Mouse (Mus musculus) CH12.LX (cell line): ENCODE data around the gene Cnih3. TPM values are rescaled to one million over a fixed set of nuclear protein-coding genes. Genes with fewer than 3 reads are reported as not detected.

ENCODE experiments used
- DNase-seq: peaks from one replicate; pipeline ENCODE4 v3.0.0-alpha.2; 2013; ENCODE audit errors: extremely low read depth
- H3K27ac ChIP-seq: 2 replicates; pipeline ENCODE4 v1.5.1; 2012; ENCODE audit warnings: low read depth, mild to moderate bottlenecking, control low read depth, moderate library complexity; ENCODE audit not compliant: insufficient read depth
- H3K27me3 ChIP-seq: replicated peaks from 2 replicates; pipeline ENCODE3; 2012; ENCODE audit warnings: inconsistent platforms
- H3K36me3 ChIP-seq, 2 experiments: replicated peaks in 1 of 2; 2 replicates each; pipeline versions ENCODE3 to v1.6.1; 2012; ENCODE audit warnings: inconsistent platforms in 1 of 2, low read length in 1 of 2, mild to moderate bottlenecking in 1 of 2, mixed read lengths in 1 of 2, moderate library complexity in 1 of 2; ENCODE audit not compliant: control insufficient read depth in 1 of 2, insufficient read depth in 1 of 2
- H3K4me1 ChIP-seq, 2 experiments: 2 replicates each; pipeline ENCODE4 v1.6.1; 2012; ENCODE audit warnings: inconsistent platforms in 1 of 2, moderate library complexity in 1 of 2; ENCODE audit not compliant: insufficient read depth in 2 of 2, control insufficient read depth in 1 of 2
- H3K4me2 ChIP-seq: 2 replicates; pipeline ENCODE4 v1.6.1; 2012; ENCODE audit warnings: low read depth, mild to moderate bottlenecking, control low read depth; ENCODE audit not compliant: poor library complexity, insufficient read depth, severe bottlenecking
- H3K4me3 ChIP-seq, 3 experiments: fragments of 150-350 bp in 1 of 3; sonication (generic) in 1 of 3; replicated peaks in 1 of 3; 2 replicates each; pipeline versions ENCODE3 to v1.5.1; 2011 to 2012; ENCODE audit warnings: low read depth in 2 of 3, low read length in 2 of 3, mild to moderate bottlenecking in 2 of 3, moderate library complexity in 2 of 3, control low read depth in 1 of 3, improper control_type of control experiment in 1 of 3, inconsistent platforms in 1 of 3, mixed read lengths in 1 of 3; ENCODE audit not compliant: poor library complexity in 1 of 3
- H3K79me2 ChIP-seq: replicated peaks from 2 replicates; pipeline ENCODE4 v1.6.1; 2012; ENCODE audit warnings: mild to moderate bottlenecking, moderate library complexity; ENCODE audit not compliant: control insufficient read depth, poor library complexity, insufficient read depth, severe bottlenecking; ENCODE audit errors: extremely low read depth
- H3K9ac ChIP-seq: 2 replicates; pipeline ENCODE4 v1.6.1; 2012; ENCODE audit warnings: low read depth, mild to moderate bottlenecking, control low read depth, moderate library complexity; ENCODE audit not compliant: insufficient read depth
- H3K9me3 ChIP-seq: replicated peaks from 2 replicates; pipeline ENCODE3; 2012; ENCODE audit warnings: low read length, inconsistent platforms, mixed read lengths
- BHLHE40 ChIP-seq: IDR thresholded peaks from 2 replicates; pipeline ENCODE4 v1.6.1; 2011; ENCODE audit warnings: mild to moderate bottlenecking, low read depth, low read length, improper control_type of control experiment
- ELF1 ChIP-seq: IDR thresholded peaks from 2 replicates; pipeline ENCODE4 v1.6.1; 2014; ENCODE audit warnings: low read depth, mild to moderate bottlenecking, inconsistent platforms, low read length, improper control_type of control experiment
- ETS1 ChIP-seq: conservative IDR thresholded peaks from 2 replicates; pipeline ENCODE4 v1.6.1; 2012; ENCODE audit warnings: low read depth, mild to moderate bottlenecking, inconsistent platforms, low read length, improper control_type of control experiment, moderate library complexity
- GABPA ChIP-seq: IDR thresholded peaks from 2 replicates; pipeline ENCODE4 v1.6.1; 2012; ENCODE audit warnings: low read depth, low read length, improper control_type of control experiment, inconsistent platforms; ENCODE audit not compliant: insufficient replicate concordance
- HCFC1 ChIP-seq: IDR thresholded peaks from 2 replicates; pipeline ENCODE4 v1.6.1; 2012; ENCODE audit warnings: low read depth, mild to moderate bottlenecking, inconsistent platforms, low read length, improper control_type of control experiment
- IRF4 ChIP-seq: IDR thresholded peaks from 2 replicates; pipeline ENCODE4 v1.6.1; 2014; ENCODE audit warnings: low read depth, mild to moderate bottlenecking, inconsistent platforms, low read length, improper control_type of control experiment
- MAFK ChIP-seq: IDR thresholded peaks from 2 replicates; pipeline ENCODE4 v1.6.1; 2011; ENCODE audit warnings: low read length, improper control_type of control experiment; ENCODE audit not compliant: insufficient replicate concordance
- MAZ ChIP-seq: IDR thresholded peaks from 2 replicates; pipeline ENCODE4 v1.6.1; 2012; ENCODE audit warnings: low read depth, mild to moderate bottlenecking, inconsistent platforms, low read length, improper control_type of control experiment, moderate library complexity
- MXI1 ChIP-seq: IDR thresholded peaks from 2 replicates; pipeline ENCODE4 v1.6.1; 2011; ENCODE audit warnings: mild to moderate bottlenecking, low read depth, low read length, improper control_type of control experiment
- MYC ChIP-seq: IDR thresholded peaks from 2 replicates; pipeline ENCODE4 v1.6.1; 2011; ENCODE audit warnings: low read depth, mild to moderate bottlenecking, improper control_type of control experiment, low read length
- NELFE ChIP-seq: IDR thresholded peaks from 2 replicates; pipeline ENCODE4 v1.6.1; 2011; ENCODE audit warnings: low read depth, low read length, improper control_type of control experiment
- NRF1 ChIP-seq: IDR thresholded peaks from 2 replicates; pipeline ENCODE4 v1.6.1; 2014; ENCODE audit warnings: low read depth, mild to moderate bottlenecking, inconsistent platforms, low read length, improper control_type of control experiment, moderate library complexity
- POLR2A ChIP-seq: IDR thresholded peaks from 2 replicates; pipeline ENCODE4 v1.6.1; 2011; ENCODE audit warnings: low read depth, mild to moderate bottlenecking, improper control_type of control experiment, low read length
- POLR2AphosphoS2 ChIP-seq: IDR thresholded peaks from 2 replicates; pipeline ENCODE4 v1.6.1; 2011; ENCODE audit warnings: low read depth, low read length, improper control_type of control experiment
- RAD21 ChIP-seq: IDR thresholded peaks from 2 replicates; pipeline ENCODE4 v1.6.1; 2011; ENCODE audit warnings: low read depth, mild to moderate bottlenecking, low read length, improper control_type of control experiment, moderate library complexity
- RCOR1 ChIP-seq: conservative IDR thresholded peaks from 2 replicates; pipeline ENCODE4 v1.6.1; 2012; ENCODE audit warnings: low read depth, mild to moderate bottlenecking, inconsistent platforms, low read length, improper control_type of control experiment
- SIN3A ChIP-seq: IDR thresholded peaks from 2 replicates; pipeline ENCODE4 v1.6.1; 2012; ENCODE audit warnings: low read length, improper control_type of control experiment, inconsistent platforms
- SMC3 ChIP-seq: IDR thresholded peaks from 2 replicates; pipeline ENCODE4 v1.6.1; 2011; ENCODE audit warnings: low read depth, low read length, improper control_type of control experiment
- TBP ChIP-seq: conservative IDR thresholded peaks from 2 replicates; pipeline ENCODE4 v1.6.1; 2011; ENCODE audit warnings: low read depth, low read length, improper control_type of control experiment
- TCF12 ChIP-seq: IDR thresholded peaks from 2 replicates; pipeline ENCODE4 v1.6.1; 2014; ENCODE audit warnings: low read depth, mild to moderate bottlenecking, inconsistent platforms, low read length, improper control_type of control experiment
- UBTF ChIP-seq: IDR thresholded peaks from 2 replicates; pipeline ENCODE4 v1.6.1; 2012; ENCODE audit warnings: low read depth, mild to moderate bottlenecking, inconsistent platforms, low read length, improper control_type of control experiment, moderate library complexity
- USF1 ChIP-seq: IDR thresholded peaks from 2 replicates; pipeline ENCODE4 v1.6.1; 2014; ENCODE audit warnings: low read depth, mild to moderate bottlenecking, inconsistent platforms, low read length, improper control_type of control experiment
- ZKSCAN1 ChIP-seq: IDR thresholded peaks from 2 replicates; pipeline ENCODE4 v1.6.1; 2012; ENCODE audit warnings: low read depth, inconsistent platforms, low read length, improper control_type of control experiment, borderline replicate concordance
- ZNF384 ChIP-seq: IDR thresholded peaks from 2 replicates; pipeline ENCODE4 v1.6.1; 2012; ENCODE audit warnings: low read depth, low read length, improper control_type of control experiment, inconsistent platforms
- dilution Hi-C: fragments of 300-500 bp; cut with MboI; formaldehyde crosslinking; loops from 2 replicates; pipeline ENCODE4 v1.14.3; 2020; ENCODE audit warnings: low sequenced_read_pairs; ENCODE audit not compliant: extremely low pct_unique_long_range_greater_than_20kb, extremely low pct_ligation_motif_present
- in situ Hi-C: fragments of 300-500 bp; cut with MboI; formaldehyde crosslinking; loops from 3 replicates; pipeline ENCODE4 v1.14.3; 2019; ENCODE audit warnings: low sequenced_read_pairs, low pct_ligation_motif_present, low pct_unique_long_range_greater_than_20kb, mixed read lengths
- polyA plus RNA-seq: library from polyadenylated mRNA; unstranded; fragments of >175 nt; gene quantifications from 2 replicates; pipeline ENCODE4 v1.2.1, GENCODE M21; 2012; ENCODE audit warnings: low read depth; ENCODE audit not compliant: insufficient read length
- total RNA-seq, 2 experiments: library from RNA; depleted of rRNA; stranded (reverse); fragments of 300-350 nt in 1 of 2; fragments of >200 nt in 1 of 2; gene quantifications; 2 replicates each; pipeline ENCODE4 v1.2.3; 2012 to 2014

Gene Cnih3
- total and polyA plus RNA-seq, 3 experiments: not detected

GRCm38 (mm10) chr1:181448041-181448440, 95.6 kb downstream of the Cnih3 start:
- no peak overlapping the region for H3K4me2 ChIP-seq
- H3K4me3 ChIP-seq: no peak overlapping the region
- no peaks in the 10 kb centered on the region for H3K36me3 ChIP-seq
- H3K27me3 ChIP-seq: no peaks in the 10 kb centered on the region
- TF ChIP-seq RCOR1: no peak
- TF ChIP-seq BHLHE40: no peak
- TF ChIP-seq MAZ: no peak
- no peak for TF ChIP-seq POLR2A
- TF ChIP-seq GABPA: no peak
- TF ChIP-seq TBP: no peak
- no peak for TF ChIP-seq IRF4
- no peak for TF ChIP-seq MAFK
- no peak for TF ChIP-seq ETS1
- no peak for TF ChIP-seq ZKSCAN1
- H3K27ac ChIP-seq: no peak overlapping the region
- in situ Hi-C loops: no loop called here
- no peak overlapping the region for H3K9ac ChIP-seq
- no peaks in the 10 kb centered on the region for H3K79me2 ChIP-seq
- peaks cover 0 to 8% of the 10 kb centered on the region in 2 experiments; a peak in 2 of 4 replicates for H3K4me1 ChIP-seq
- DNase-seq: no peak
- dilution Hi-C loops: no loop called here
- H3K9me3 ChIP-seq: no peaks in the 10 kb centered on the region

DNA sequence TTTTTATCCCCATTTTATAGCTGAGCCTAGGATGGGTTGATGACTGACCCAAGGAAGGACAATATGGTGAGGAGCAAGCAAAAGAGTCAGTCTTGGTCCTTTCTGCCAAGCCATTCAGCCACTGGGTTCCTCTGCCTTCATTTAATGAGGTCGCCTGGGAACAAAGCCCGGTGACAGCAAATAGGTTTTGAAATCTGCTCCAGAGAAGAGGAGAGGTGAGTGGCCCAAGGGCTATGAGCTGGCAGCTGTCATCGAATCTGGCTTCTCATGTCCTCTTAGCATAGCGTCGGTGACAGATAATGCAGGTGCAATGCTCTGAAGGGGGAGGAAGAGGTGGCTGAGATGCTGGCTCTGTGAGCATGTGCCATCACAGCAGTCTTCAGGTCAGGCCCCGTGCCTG, 100.7 kb downstream of the Cnih3 start:
- no peak for TF ChIP-seq ELF1
- no peak for TF ChIP-seq ETS1
- TF ChIP-seq MYC: no peak
- TF ChIP-seq TCF12: no peak
- TF ChIP-seq RAD21: no peak
- no peak for TF ChIP-seq SMC3
- no peak for TF ChIP-seq HCFC1
- TF ChIP-seq NELFE: no peak
- no peak for TF ChIP-seq ZNF384
- no peak for TF ChIP-seq ZKSCAN1
- no peak for TF ChIP-seq NRF1
- no peak for TF ChIP-seq SIN3A
- no peak for TF ChIP-seq BHLHE40
- no peak for TF ChIP-seq UBTF
- TF ChIP-seq MXI1: no peak
- TF ChIP-seq TBP: no peak
- no peak for TF ChIP-seq USF1
- TF ChIP-seq POLR2AphosphoS2: no peak
- Histone ChIP-seq H3K79me2 (no peaks in the 10 kb centered on the region), H3K27ac (no peak overlapping the region), H3K4me2 (no peak overlapping the region), H3K36me3 (no peaks in the 10 kb centered on the region), H3K4me3 (no peak overlapping the region), H3K9me3 (peaks cover under 1% of the 10 kb centered on the region), H3K4me1 (peaks cover 0 to 8% of the 10 kb centered on the region in 2 experiments; a peak in 2 of 4 replicates), H3K9ac (no peak overlapping the region), H3K27me3 (no peaks in the 10 kb centered on the region)
- DNase-seq: no peak
- in situ Hi-C loops (no loop called here), dilution Hi-C loops (no loop called here)
